Mouse (Mus musculus): ENCODE measurements around the gene Nxf7.

- TF ChIP-seq CTCF (IDR thresholded peaks at IDR 0.05; ENCODE audit: low read depth, low read length) (no peak), POLR2A (IDR thresholded peaks at IDR 0.05; ENCODE audit: borderline replicate concordance, low read depth, low read length) (no peak)
Observed at GRCm38 (mm10) chrX:135627605-135628004, 29.0 kb upstream of the Nxf7 start, which contains the start of gene Prame.

Measured in bone marrow macrophage, adult 2 months (primary cell).